ENCODE assay signal across 20 mouse cellular contexts in genomic region chr11:35160682-35161211, GRCm38 (mm10). TPM values are rescaled to one million over a fixed set of nuclear protein-coding genes. Genes with fewer than 3 reads are reported as not detected.
A peak's percentile ranks its signal among the peaks of the same experiment; 100 is the strongest.
DNase-seq lines count a peak whose midpoint lies in the region; ATAC-seq and TF ChIP-seq lines count a peak whose summit lies in the region.
"Had no signal": no experiment of that assay in that cellular context is flagged by ENCODE, and none has a peak within 500 bp of the region (broad histone marks: within the 10 kb centered on the region; RNA-seq: fewer than 3 reads in every experiment).

No protein-coding gene starts in this region.

- H3K9me3 ChIP-seq in lung, postnatal 0 days (ENCODE audit: low read length), result no peaks in the 10 kb centered on the region
- H3K9me3 ChIP-seq: embryonic facial prominence, embryonic 10.5 days; limb, embryonic 10.5 days; liver, embryonic 13.5 days had no signal

- no peaks in the 10 kb centered on the region for H3K4me1 ChIP-seq in lung, postnatal 0 days (ENCODE audit: insufficient read depth, low read depth, low read length)
- H3K4me1 ChIP-seq: liver, embryonic 13.5 days had no signal

- TF ChIP-seq EP300 in lung, postnatal 0 days (IDR thresholded peaks at IDR 0.05), result no peak

- no peak for DNase-seq in cerebellum, postnatal 4 days (ENCODE audit: low spot score in 2 of 2)
- peak; percentile 52 for DNase-seq in right cerebral cortex, adult 18-20 months
- DNase-seq in right cerebral cortex, adult 2 months (ENCODE audit: low spot score in 2 of 2), result no peak
- peak; percentile 22 to 38 for DNase-seq in cerebellum, postnatal 10 days
- peak; percentile 43 to 62 for DNase-seq in left cerebral cortex, postnatal 36 days (ENCODE audit: low spot score in 2 of 2)
- DNase-seq in lung, postnatal 0 days (ENCODE audit: low spot score), result no peak
- no peak for DNase-seq in B cell, adult 2 months
- DNase-seq: adrenal gland, postnatal 10 days; heart, postnatal 4 days; kidney, adult 2 months; kidney, postnatal 4 days; liver, embryonic 13.5 days; thymus, adult 18-20 months had no signal

- intact Hi-C loops in left cerebral cortex, postnatal 36 days (cut with DNase I), result no loop called here

- TF ChIP-seq CTCF in lung, postnatal 0 days (IDR thresholded peaks at IDR 0.05), result no peak

- no peaks in the 10 kb centered on the region for H3K36me3 ChIP-seq in lung, postnatal 0 days (ENCODE audit: insufficient read depth, low read length)
- H3K36me3 ChIP-seq: embryonic facial prominence, embryonic 10.5 days; liver, embryonic 13.5 days had no signal

- H3K4me3 ChIP-seq in lung, postnatal 0 days (ENCODE audit: low read depth, low read length), result no peak overlapping the region
- H3K4me3 ChIP-seq: embryonic facial prominence, embryonic 10.5 days; erythroblast, embryonic 14.5 days; limb, embryonic 10.5 days; liver, embryonic 13.5 days had no signal

- H3K9ac ChIP-seq in lung, postnatal 0 days (replicated peaks; ENCODE audit: low read depth), result no peak overlapping the region
- H3K9ac ChIP-seq: liver, embryonic 13.5 days had no signal

- H3K27me3 ChIP-seq in lung, postnatal 0 days (replicated peaks; ENCODE audit: insufficient read depth, low read length), result no peaks in the 10 kb centered on the region
- H3K27me3 ChIP-seq: CH12.LX; liver, embryonic 13.5 days had no signal

- H3K4me2 ChIP-seq in lung, postnatal 0 days (replicated peaks; ENCODE audit: low read depth, low read length), result no peak overlapping the region
- H3K4me2 ChIP-seq: heart, embryonic 11.5 days; liver, embryonic 13.5 days had no signal

- WGBS in lung, postnatal 0 days, result 77% methylated on average over 4 of the region's 4 CpGs

- H3K27ac ChIP-seq in lung, postnatal 0 days (ENCODE audit: low read length), result no peak overlapping the region
- H3K27ac ChIP-seq: embryonic facial prominence, embryonic 10.5 days; limb, embryonic 10.5 days; liver, embryonic 13.5 days had no signal

- ATAC-seq in cerebellum, adult (ENCODE audit: insufficient number of reproducible peaks, low FRiP score, low TSS enrichment), result peak; percentile 70
- ATAC-seq in lung, postnatal 0 days, result no peak
- ATAC-seq: forebrain, embryonic 16.5 days had no signal

RNA-seq across cellular contexts. Expression of gene Slit3, which starts 39.7 kb away (rescaled TPM):
- 10 to 100 TPM; 43.7 to 71.5 TPM for total RNA-seq in left cerebral cortex, postnatal 36 days (2021)
- polyA plus RNA-seq in lung, postnatal 0 days (2015; fragmentation: Nextera tagmentation; extraction: Ambion mirVana), result 13.1 and 14.2 TPM in 2 replicates
- polyA plus RNA-seq: erythroblast, embryonic 14.5 days had no signal

Comparison
In these comparisons a context has a peak if more than half of its experiments do, and no peak if none do; other contexts are left out.
1. DNase-seq: peak in right cerebral cortex, adult 18-20 months (single experiment), cerebellum, postnatal 10 days (2 of 2) and left cerebral cortex, postnatal 36 days (2 of 2); none in cerebellum, postnatal 4 days (0 of 2), right cerebral cortex, adult 2 months (0 of 2), lung, postnatal 0 days (single experiment) and B cell, adult 2 months (0 of 2).